Mouse (Mus musculus): ENCODE data around the gene Nelfa. TPM values are rescaled to one million over a fixed set of nuclear protein-coding genes. Genes with fewer than 3 reads are reported as not detected.
"Not testable (repeated sequence)": the region's sequence is repeated elsewhere in the genome, so short reads cannot be mapped to it uniquely, and the experiment has no call there.

The Nelfa gene
- 53.3 and 57.7 TPM in 2 replicates for polyA plus RNA-seq (2015; fragmentation: Nextera tagmentation; extraction: Ambion mirVana)

DNA sequence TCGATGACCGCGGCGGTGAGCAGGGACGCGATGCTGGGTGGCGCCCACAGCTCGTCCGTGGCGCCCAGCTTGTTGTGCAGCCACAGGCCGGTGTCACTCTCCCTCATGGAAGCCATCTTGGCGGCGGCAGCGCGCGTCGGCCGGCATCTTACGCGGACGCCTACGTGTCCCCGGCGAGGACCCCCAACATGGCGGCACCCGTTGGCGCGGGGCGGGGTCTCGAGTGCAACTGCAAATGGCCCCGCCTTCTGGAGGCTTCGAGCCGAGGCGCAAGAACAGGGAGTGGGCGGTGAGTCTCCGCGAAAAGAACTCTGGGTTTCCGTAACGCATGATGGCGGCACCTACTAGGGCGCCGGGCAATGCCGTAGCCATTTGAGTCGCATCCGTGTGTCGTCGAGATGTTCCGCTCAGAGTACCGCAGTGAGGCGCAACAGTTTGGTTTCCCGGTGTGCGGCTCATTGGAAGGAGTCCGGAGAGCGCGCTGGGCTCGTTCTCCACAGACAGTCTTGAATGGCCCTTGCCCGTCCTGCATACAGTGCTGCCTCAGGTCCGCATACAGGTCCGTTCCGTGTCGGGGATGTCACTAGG, at the start of gene Nelfa:
Gene Nelfa, minus strand, starts transcription at position 294 of the 588 bp plus-strand sequence.
- peak; percentile 98 for ATAC-seq (ENCODE audit: insufficient number of reproducible peaks, low FRiP score, low TSS enrichment, low read depth)
- Histone ChIP-seq H3K4me2 (peak within 1 kb of the TSS; percentile 68), H3K9me3 (no peaks in the 10 kb centered on the region), H3K27me3 (no peaks in the 10 kb centered on the region), H3K4me3 (peak within 1 kb of the TSS; percentile 98), H3K27ac (peak within 1 kb of the TSS; percentile 96), H3K4me1 (peaks cover 17% of the 10 kb centered on the region), H3K9ac (peak within 1 kb of the TSS; percentile 93), H3K36me3 (peaks cover 14% of the 10 kb centered on the region; the same call in 1 of the 2 replicates)
- under 1% methylated on average over 60 of the region's 61 CpGs for WGBS

GRCm38 (mm10) chr5:33983309-33984121, 47.3 kb upstream of the Nelfa start, which contains the start of gene Gm1673:
Gene Gm1673 (plus strand): TSS chr5:33983433.
- WGBS = under 1% methylated on average over 88 of the region's 88 CpGs
- peak within 1 kb of the TSS; percentile 57 for H3K27ac ChIP-seq
- H3K4me1 ChIP-seq = peaks cover 18% of the 10 kb centered on the region
- H3K36me3 ChIP-seq = 0 out of 2 replicates have a peak, but pooled peaks cover 5% of the 10 kb centered on the region
- peak within 1 kb of the TSS; percentile 95 for H3K4me2 ChIP-seq
- H3K9me3 ChIP-seq = no peaks in the 10 kb centered on the region
- peak within 1 kb of the TSS; percentile 54 for H3K9ac ChIP-seq
- peak within 1 kb of the TSS; percentile 84 for H3K4me3 ChIP-seq
- H3K27me3 ChIP-seq = no peaks in the 10 kb centered on the region
- ATAC-seq (ENCODE audit: insufficient number of reproducible peaks, low FRiP score, low TSS enrichment, low read depth) = peak; percentile 84

DNA sequence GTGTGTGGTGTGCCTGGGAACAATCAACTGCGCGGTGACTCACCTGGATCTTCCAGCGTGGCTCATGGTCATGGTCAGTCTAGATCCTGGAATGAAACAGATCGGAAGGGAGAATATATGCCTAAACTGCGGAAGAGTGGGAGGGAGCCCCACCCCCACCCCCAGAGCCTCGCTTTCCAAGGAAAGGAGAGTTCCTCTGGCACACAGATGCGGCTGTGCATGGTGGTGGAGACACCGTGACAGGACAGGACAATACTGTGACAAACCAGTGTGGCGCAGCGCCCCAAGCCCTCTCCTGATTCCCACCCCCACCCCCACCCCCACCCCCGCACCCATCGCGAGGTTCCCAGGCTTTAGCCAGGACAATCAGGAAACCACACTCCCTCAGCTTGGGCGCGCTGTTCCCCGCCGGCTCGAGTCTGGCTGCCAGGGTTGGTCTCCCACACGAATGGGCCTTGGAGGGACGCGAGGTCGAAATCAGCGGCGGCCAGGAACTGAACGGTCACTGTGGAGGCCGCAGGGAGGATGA, 46.6 kb upstream of the Nelfa start:
- H3K9ac ChIP-seq = peak overlapping the region; percentile 54
- H3K4me3 ChIP-seq = peak overlapping the region; percentile 84
- ATAC-seq (ENCODE audit: insufficient number of reproducible peaks, low FRiP score, low TSS enrichment, low read depth) = no peak
- H3K4me2 ChIP-seq = peak overlapping the region; percentile 95
- H3K27me3 ChIP-seq = no peaks in the 10 kb centered on the region
- H3K4me1 ChIP-seq = peaks cover 18% of the 10 kb centered on the region
- no peaks in the 10 kb centered on the region for H3K9me3 ChIP-seq
- 0 out of 2 replicates have a peak, but pooled peaks cover 5% of the 10 kb centered on the region for H3K36me3 ChIP-seq
- 3% methylated on average over 26 of the region's 26 CpGs for WGBS
- peak overlapping the region; percentile 57 for H3K27ac ChIP-seq

DNA sequence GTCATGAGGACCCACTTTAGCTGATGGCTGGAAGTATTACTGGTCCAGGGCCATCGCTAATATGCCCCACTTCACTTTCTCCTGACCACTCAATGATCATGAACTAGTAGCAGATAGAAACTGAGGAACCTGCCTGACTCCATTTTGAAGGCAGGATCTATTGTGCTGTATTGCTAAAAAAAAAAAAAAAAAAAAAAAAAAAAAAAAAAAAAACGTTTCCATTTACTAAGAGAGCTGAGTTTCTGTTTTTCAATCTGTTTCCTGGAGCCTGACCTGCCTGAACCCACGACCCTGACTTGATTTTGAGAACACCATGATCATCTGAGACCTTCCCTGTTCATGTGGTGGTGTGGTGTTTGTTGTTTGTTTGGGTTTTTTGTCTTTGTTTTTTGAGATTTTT, 40.1 kb upstream of the Nelfa start:
- 39% methylated on average over 3 of the region's 3 CpGs for WGBS
- Histone ChIP-seq H3K36me3 (0 out of 2 replicates have a peak, but pooled peaks cover 5% of the 10 kb centered on the region), H3K9me3 (no peaks in the 10 kb centered on the region), H3K4me3 (no peak overlapping the region), H3K27ac (no peak overlapping the region), H3K27me3 (no peaks in the 10 kb centered on the region), H3K4me2 (no peak overlapping the region), H3K9ac (no peak overlapping the region), H3K4me1 (no peaks in the 10 kb centered on the region)
- no peak for ATAC-seq (ENCODE audit: insufficient number of reproducible peaks, low FRiP score, low TSS enrichment, low read depth)

GRCm38 (mm10) chr5:33974736-33975135, 38.5 kb upstream of the Nelfa start:
- no peaks in the 10 kb centered on the region for H3K36me3 ChIP-seq
- H3K4me2 ChIP-seq = no peak overlapping the region
- no peak for ATAC-seq (ENCODE audit: insufficient number of reproducible peaks, low FRiP score, low TSS enrichment, low read depth)

GRCm38 (mm10) chr5:33959382-33959781, 23.2 kb upstream of the Nelfa start:
- Histone ChIP-seq H3K4me3 (no peak overlapping the region), H3K9ac (no peak overlapping the region), H3K36me3 (no peaks in the 10 kb centered on the region), H3K4me2 (no peak overlapping the region), H3K9me3 (0 out of 2 replicates have a peak, but pooled peaks cover 7% of the 10 kb centered on the region), H3K27me3 (no peaks in the 10 kb centered on the region), H3K4me1 (no peaks in the 10 kb centered on the region), H3K27ac (no peak overlapping the region)
- ATAC-seq (ENCODE audit: insufficient number of reproducible peaks, low FRiP score, low TSS enrichment, low read depth) = no peak
- WGBS = 67% methylated on average over 4 of the region's 4 CpGs

More at GRCm38 (mm10) chr5:33974736-33975135, 38.5 kb upstream of the Nelfa start:
- Histone ChIP-seq H3K27me3 (no peaks in the 10 kb centered on the region), H3K27ac (no peak overlapping the region), H3K4me1 (no peaks in the 10 kb centered on the region), H3K9ac (no peak overlapping the region), H3K9me3 (no peaks in the 10 kb centered on the region), H3K4me3 (no peak overlapping the region)
- 68% methylated on average over 2 of the region's 2 CpGs for WGBS

DNA sequence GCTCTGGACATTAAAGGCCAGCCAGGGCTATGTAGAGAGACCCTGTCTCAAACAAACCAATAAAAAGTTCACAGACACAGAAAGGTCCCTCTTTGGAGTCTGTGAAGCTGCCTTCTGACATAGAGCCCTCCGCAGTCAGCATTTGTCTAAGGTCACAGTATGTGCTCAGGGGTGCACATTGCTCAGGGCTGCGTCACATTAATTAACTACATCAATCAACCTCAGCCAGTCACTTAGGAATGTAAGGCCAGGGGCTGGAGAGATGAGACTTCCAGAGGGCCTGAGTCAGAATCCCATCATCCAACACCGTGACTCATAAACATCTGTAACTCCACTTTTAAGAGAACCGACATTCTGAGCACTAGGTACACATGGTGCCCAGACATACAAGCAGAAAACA, 19.7 kb upstream of the Nelfa start:
- 0 out of 2 replicates have a peak, but pooled peaks cover 7% of the 10 kb centered on the region for H3K9me3 ChIP-seq
- 53% methylated on average over 4 of the region's 4 CpGs for WGBS
- no peak overlapping the region for H3K27ac ChIP-seq

DNA sequence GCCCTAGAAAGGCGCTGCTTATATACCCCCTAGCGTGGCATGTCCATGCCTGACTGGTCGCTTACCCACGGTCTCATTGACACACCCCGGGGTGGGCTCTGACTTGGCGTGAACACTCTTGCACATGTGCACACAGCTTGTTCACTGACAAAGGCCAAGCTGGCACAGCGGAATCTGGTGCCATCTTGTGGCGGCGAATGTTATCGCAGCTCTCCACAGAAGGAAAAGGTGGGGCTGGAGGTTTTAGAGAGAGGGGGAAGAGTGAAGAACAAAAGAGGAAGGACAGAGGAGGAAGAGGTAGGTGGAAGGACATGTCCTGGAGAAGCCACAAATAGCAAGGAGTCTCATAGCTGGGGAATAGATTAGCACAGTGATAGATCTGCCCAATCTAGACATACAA, 18.1 kb upstream of the Nelfa start:
- no peak overlapping the region for H3K27ac ChIP-seq
- no peak overlapping the region for H3K4me2 ChIP-seq
- no peaks in the 10 kb centered on the region for H3K27me3 ChIP-seq
- H3K9ac ChIP-seq = no peak overlapping the region
- no peak overlapping the region for H3K4me3 ChIP-seq
- ATAC-seq (ENCODE audit: insufficient number of reproducible peaks, low FRiP score, low TSS enrichment, low read depth) = no peak
- H3K9me3 ChIP-seq = 0 out of 2 replicates have a peak, but pooled peaks cover 7% of the 10 kb centered on the region
- no peaks in the 10 kb centered on the region for H3K4me1 ChIP-seq
- H3K36me3 ChIP-seq = no peaks in the 10 kb centered on the region
- 47% methylated on average over 10 of the region's 10 CpGs for WGBS

More for the DNA sequence above, 19.7 kb upstream of the Nelfa start:
- Histone ChIP-seq H3K9ac (no peak overlapping the region), H3K4me3 (no peak overlapping the region), H3K36me3 (no peaks in the 10 kb centered on the region), H3K4me2 (no peak overlapping the region), H3K27me3 (no peaks in the 10 kb centered on the region), H3K4me1 (no peaks in the 10 kb centered on the region)
- ATAC-seq (ENCODE audit: insufficient number of reproducible peaks, low FRiP score, low TSS enrichment, low read depth) = no peak

DNA sequence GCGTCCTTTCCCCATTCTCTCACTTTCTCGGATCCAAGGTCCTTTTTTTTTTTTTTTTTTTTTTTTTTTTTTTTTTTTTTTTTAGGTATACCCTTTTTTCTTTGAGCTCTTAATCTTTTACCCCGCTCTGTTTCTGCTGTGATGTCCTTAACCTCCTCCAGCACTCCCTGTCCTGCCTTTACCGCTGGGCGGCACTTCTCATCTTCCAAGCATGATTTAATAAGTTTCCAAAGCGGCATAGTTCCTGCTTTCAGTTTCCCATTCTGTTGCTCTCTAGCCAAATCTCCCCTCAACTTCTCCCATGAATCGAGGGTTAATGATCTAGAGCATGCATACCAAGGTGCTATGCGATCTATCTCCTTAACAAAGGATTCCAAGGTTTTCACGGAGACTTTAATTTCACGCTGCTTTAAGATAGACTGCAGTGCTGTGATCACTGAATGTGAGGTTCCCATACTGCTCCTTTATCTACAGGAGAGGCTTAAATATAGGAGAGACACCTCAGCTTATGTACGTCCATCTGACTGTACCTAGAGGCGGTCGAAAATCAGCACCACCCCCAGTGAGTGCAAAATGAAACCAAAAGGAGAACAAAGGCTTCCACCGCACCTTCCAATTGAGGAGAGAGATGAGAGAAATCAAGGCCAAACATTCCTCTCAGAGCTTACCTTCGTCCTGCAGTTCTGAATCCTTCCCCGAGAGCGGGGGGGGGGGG, 17.4 kb upstream of the Nelfa start:
- Histone ChIP-seq H3K9me3 (0 out of 2 replicates have a peak, but pooled peaks cover 7% of the 10 kb centered on the region), H3K4me2 (no peak overlapping the region), H3K36me3 (no peaks in the 10 kb centered on the region), H3K27me3 (no peaks in the 10 kb centered on the region), H3K4me3 (no peak overlapping the region), H3K9ac (no peak overlapping the region), H3K27ac (no peak overlapping the region), H3K4me1 (no peaks in the 10 kb centered on the region)
- WGBS = 88% methylated on average over 17 of the region's 17 CpGs
- no peak for ATAC-seq (ENCODE audit: insufficient number of reproducible peaks, low FRiP score, low TSS enrichment, low read depth)

DNA sequence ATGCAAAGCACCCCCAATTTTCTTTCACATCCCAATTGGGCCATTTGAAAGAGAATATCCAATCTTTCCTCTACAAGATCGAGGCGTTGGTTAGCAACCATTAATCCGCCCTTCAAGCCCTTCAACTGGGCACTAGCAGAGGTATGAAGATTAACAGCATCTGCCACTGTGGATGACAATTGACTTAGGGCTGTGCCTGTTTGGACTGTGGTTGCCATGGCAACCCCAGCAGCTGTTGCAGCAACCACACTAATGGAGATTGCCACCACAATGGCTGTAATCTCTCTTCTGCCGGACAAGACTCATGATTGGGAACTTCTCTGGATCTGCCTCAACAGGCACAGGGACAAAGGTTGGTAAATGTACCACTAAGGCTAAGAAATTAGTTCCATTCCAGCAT, 12.1 kb upstream of the Nelfa start:
- Histone ChIP-seq H3K27ac (no peak overlapping the region), H3K36me3 (no peaks in the 10 kb centered on the region), H3K4me1 (no peaks in the 10 kb centered on the region), H3K4me3 (no peak overlapping the region), H3K4me2 (no peak overlapping the region), H3K9ac (no peak overlapping the region), H3K27me3 (no peaks in the 10 kb centered on the region), H3K9me3 (0 out of 2 replicates have a peak, but pooled peaks cover 6% of the 10 kb centered on the region)
- WGBS = 92% methylated on average over 4 of the region's 4 CpGs
- ATAC-seq (ENCODE audit: insufficient number of reproducible peaks, low FRiP score, low TSS enrichment, low read depth) = no peak

DNA sequence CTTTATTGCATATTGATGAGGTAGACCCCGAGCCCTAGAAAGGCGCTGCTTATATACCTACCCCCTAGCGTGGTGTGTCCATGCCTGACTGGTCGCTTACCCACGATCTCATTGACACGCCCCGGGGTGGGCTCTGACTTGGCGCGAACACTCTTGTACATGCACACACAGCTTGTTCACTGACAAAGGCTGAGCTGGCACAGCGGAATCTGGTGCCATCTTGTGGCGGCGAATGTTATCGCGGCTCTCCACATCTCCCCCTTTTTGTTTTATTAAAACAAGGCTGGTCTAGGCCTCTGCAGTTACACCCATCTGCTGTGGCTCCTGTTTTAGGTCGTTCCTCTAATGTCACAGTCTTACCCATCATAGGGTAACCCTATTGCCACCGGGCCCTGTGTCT, 10.8 kb upstream of the Nelfa start:
- H3K27ac ChIP-seq; H3K4me1 ChIP-seq; H3K4me2 ChIP-seq; H3K27me3 ChIP-seq; H3K36me3 ChIP-seq; H3K9me3 ChIP-seq; H3K4me3 ChIP-seq; ATAC-seq (ENCODE audit: insufficient number of reproducible peaks, low FRiP score, low TSS enrichment, low read depth); H3K9ac ChIP-seq: not testable (repeated sequence)
- WGBS = 89% methylated on average over 16 of the region's 16 CpGs
